Mouse (Mus musculus) midbrain, postnatal 0 days (tissue): ENCODE measurements around the gene Rpl9-ps1. TPM values are rescaled to one million over a fixed set of nuclear protein-coding genes. Genes with fewer than 3 reads are reported as not detected.

Experiments
- ATAC-seq: fragments of 200-750 bp; cut with Nextera tagmentation; 2 replicates; pipeline ENCODE4 v1.8.0; 2017; ENCODE audit warnings: moderate number of reproducible peaks, mild to moderate bottlenecking, moderate TSS enrichment, moderate library complexity; ENCODE audit not compliant: low FRiP score
- DNase-seq: peaks from one replicate; pipeline ENCODE4 v3.0.0-alpha.2; 2015; ENCODE audit warnings: low spot score
- H3K27ac ChIP-seq: fragments of 300-500 bp; sonication (generic); 2 replicates; pipeline ENCODE4 v1.5.1; 2014; ENCODE audit warnings: low read depth, mild to moderate bottlenecking, low read length, mixed read lengths
- H3K27me3 ChIP-seq: fragments of 300-500 bp; sonication (generic); 2 replicates; pipeline ENCODE4 v1.6.1; 2014; ENCODE audit warnings: low read length, control low read depth, mixed read lengths; ENCODE audit not compliant: insufficient read depth
- H3K36me3 ChIP-seq: fragments of 300-500 bp; sonication (generic); 2 replicates; pipeline ENCODE4 v1.6.1; 2014; ENCODE audit warnings: low read length, control low read depth, mixed read lengths; ENCODE audit not compliant: insufficient read depth
- H3K4me1 ChIP-seq: fragments of 300-500 bp; sonication (generic); 2 replicates; pipeline ENCODE4 v1.6.1; 2014; ENCODE audit warnings: mild to moderate bottlenecking, control low read depth, antibody characterized with exemption, low read length, mixed read lengths; ENCODE audit not compliant: insufficient read depth
- H3K4me2 ChIP-seq: fragments of 300-500 bp; sonication (generic); 2 replicates; pipeline ENCODE4 v1.6.1; 2014; ENCODE audit warnings: low read depth, mild to moderate bottlenecking, low read length, mixed read lengths; ENCODE audit not compliant: poor library complexity, severe bottlenecking
- H3K4me3 ChIP-seq: fragments of 300-500 bp; sonication (generic); 2 replicates; pipeline ENCODE4 v1.5.1; 2014; ENCODE audit warnings: low read depth, mild to moderate bottlenecking, low read length, moderate library complexity
- H3K9ac ChIP-seq: fragments of 300-500 bp; sonication (generic); replicated peaks from 2 replicates; pipeline ENCODE4 v1.6.1; 2014; ENCODE audit warnings: mild to moderate bottlenecking, low read length, moderate library complexity, mixed read lengths; ENCODE audit not compliant: poor library complexity, severe bottlenecking
- H3K9me3 ChIP-seq: fragments of 300-500 bp; sonication (generic); 2 replicates; pipeline ENCODE4 v1.6.1; 2016; ENCODE audit warnings: low read length, control low read depth
- CTCF ChIP-seq: IDR thresholded peaks from 2 replicates; pipeline ENCODE4 v1.5.1; 2016; ENCODE audit warnings: antibody characterized with exemption, mild to moderate bottlenecking
- WGBS: fragments of 180-500 bp; shearing (Covaris S2); extraction: QIAGEN DNeasy Blood & Tissue Kit; methylation state at CpG from one replicate; pipeline ENCODE4 v1.1.7; 2014; 5-methylcytosine and 5-hydroxymethylcytosine counted together
- polyA plus RNA-seq: library from polyadenylated mRNA; unstranded; fragments of >200 nt; fragmentation: Nextera tagmentation; extraction: Ambion mirVana; gene quantifications from 2 replicates; pipeline ENCODE4 v1.2.1, GENCODE M21; 2015
- total RNA-seq: library from RNA; depleted of rRNA; stranded (reverse); fragments of >200 nt; gene quantifications from 2 replicates; pipeline ENCODE4 v1.2.3, GENCODE M21; 2014; rRNA removed

Rpl9-ps1 gene
- total and polyA plus RNA-seq, 2 experiments from 2014 or later: not detected

DNA sequence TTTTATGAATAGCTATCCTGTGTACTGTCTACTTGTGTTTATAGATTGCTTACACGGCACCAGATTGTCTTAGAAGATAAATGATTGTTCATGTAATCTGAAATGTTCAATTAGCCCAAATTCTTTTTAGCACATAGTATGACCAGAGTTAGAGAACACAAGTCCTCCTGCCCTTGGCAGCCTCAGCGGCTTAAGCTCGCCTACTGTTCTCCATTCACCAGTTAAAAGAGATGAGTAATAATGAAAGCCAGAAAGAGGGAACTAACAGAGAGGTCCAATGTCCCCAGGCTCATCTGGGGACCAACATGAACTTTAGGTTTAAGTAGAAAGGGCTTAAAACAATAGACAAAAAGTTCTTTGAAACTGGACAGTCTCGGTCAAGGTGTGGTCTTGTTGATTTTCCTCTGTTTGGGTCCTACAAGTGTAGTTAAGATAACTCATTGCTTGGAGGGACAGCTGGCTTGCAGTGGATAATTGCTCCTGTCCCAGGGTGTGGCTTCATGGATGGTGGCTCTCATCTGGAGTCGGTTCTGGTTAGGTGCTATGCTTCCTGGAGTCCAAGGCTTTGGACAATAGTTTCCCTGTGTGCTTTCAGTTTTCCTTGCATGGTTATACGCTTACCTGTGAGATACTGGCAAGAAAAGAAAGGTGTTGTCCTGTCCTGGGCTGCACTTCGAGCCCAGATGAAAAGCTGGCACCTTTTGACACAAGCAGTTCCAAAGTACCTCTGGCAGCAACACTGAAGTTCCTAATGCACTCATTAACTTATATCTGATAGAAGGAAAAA lies 49.6 kb downstream of the Rpl9-ps1 start:
- 83% methylated on average over 7 of the region's 7 CpGs for WGBS
- no peak overlapping the region for H3K27ac ChIP-seq
- H3K9me3 ChIP-seq: no peaks in the 10 kb centered on the region
- H3K27me3 ChIP-seq: no peaks in the 10 kb centered on the region
- H3K36me3 ChIP-seq: no peaks in the 10 kb centered on the region
- TF ChIP-seq CTCF: no peak
- H3K4me3 ChIP-seq: no peak overlapping the region
- no peak for ATAC-seq
- no peak for DNase-seq
- H3K4me2 ChIP-seq: no peak overlapping the region
- H3K9ac ChIP-seq: no peak overlapping the region
- no peaks in the 10 kb centered on the region for H3K4me1 ChIP-seq

Other genes with a start within 250 kb of the Rpl9-ps1 start
- 110 and 126 TPM in 2 replicates for gene Rasl10b, start 236.5 kb downstream of the Rpl9-ps1 start, total RNA-seq
- 43.9 and 44.3 TPM in 2 replicates for gene Rasl10b, start 236.5 kb downstream of the Rpl9-ps1 start, polyA plus RNA-seq
- gene Gas2l2, start 216.2 kb downstream of the Rpl9-ps1 start, total RNA-seq: 0.44 and 0.85 TPM in 2 replicates
- 0.52 and 0.67 TPM in 2 replicates for gene Gas2l2, start 216.2 kb downstream of the Rpl9-ps1 start, polyA plus RNA-seq
- gene 1700020L24Rik, start 207.9 kb downstream of the Rpl9-ps1 start, total RNA-seq: not detected in 2 replicates
- 0.57 and 0.79 TPM in 2 replicates for gene 1700020L24Rik, start 207.9 kb downstream of the Rpl9-ps1 start, polyA plus RNA-seq
- 5.4 and 5.5 TPM in 2 replicates for gene Mmp28, start 182.6 kb downstream of the Rpl9-ps1 start, total RNA-seq
- gene Mmp28, start 182.6 kb downstream of the Rpl9-ps1 start, polyA plus RNA-seq: 1.2 and 1.4 TPM in 2 replicates
- gene Taf15, start 172.5 kb downstream of the Rpl9-ps1 start, total RNA-seq: 18.2 and 30.6 TPM in 2 replicates
- 6.5 and 9.6 TPM in 2 replicates for gene Taf15, start 172.5 kb downstream of the Rpl9-ps1 start, polyA plus RNA-seq
- gene Heatr9, start 123.4 kb downstream of the Rpl9-ps1 start, total RNA-seq: not detected in 2 replicates
- gene Heatr9, start 123.4 kb downstream of the Rpl9-ps1 start, polyA plus RNA-seq: not detected in 2 replicates
- not detected in 2 replicates for gene Ccl5, start 115.1 kb downstream of the Rpl9-ps1 start, total RNA-seq
- not detected in 2 replicates for gene Ccl5, start 115.1 kb downstream of the Rpl9-ps1 start, polyA plus RNA-seq
- gene Ccl9, start 67.0 kb downstream of the Rpl9-ps1 start, total RNA-seq: 1.3 and 2.9 TPM in 2 replicates
- 1.9 and 2.8 TPM in 2 replicates for gene Ccl9, start 67.0 kb downstream of the Rpl9-ps1 start, polyA plus RNA-seq
- gene Ccl6, start 52.5 kb downstream of the Rpl9-ps1 start, total RNA-seq: 1.8 and 2.4 TPM in 2 replicates
- 3.6 and 4.4 TPM in 2 replicates for gene Ccl6, start 52.5 kb downstream of the Rpl9-ps1 start, polyA plus RNA-seq
- gene Ccl3, start 3.7 kb upstream of the Rpl9-ps1 start, total RNA-seq: 0.76 and 5.3 TPM in 2 replicates
- gene Ccl3, start 3.7 kb upstream of the Rpl9-ps1 start, polyA plus RNA-seq: 0.91 and 1.2 TPM in 2 replicates
- not detected in 2 replicates for gene Ccl4, start 17.0 kb upstream of the Rpl9-ps1 start, total RNA-seq
- gene Ccl4, start 17.0 kb upstream of the Rpl9-ps1 start, polyA plus RNA-seq: not detected in 2 replicates
- not detected in 2 replicates for gene Wfdc17, start 58.4 kb upstream of the Rpl9-ps1 start, total RNA-seq
- 0.70 and 0.75 TPM in 2 replicates for gene Wfdc17, start 58.4 kb upstream of the Rpl9-ps1 start, polyA plus RNA-seq
- not detected in 2 replicates for gene Wfdc18, start 63.4 kb upstream of the Rpl9-ps1 start, total RNA-seq
- gene Wfdc18, start 63.4 kb upstream of the Rpl9-ps1 start, polyA plus RNA-seq: 1.3 TPM in 1 of 2 replicates, not detected in the other
- not detected in 2 replicates for gene Wfdc21, start 101.3 kb upstream of the Rpl9-ps1 start, total RNA-seq
- not detected in 2 replicates for gene Wfdc21, start 101.3 kb upstream of the Rpl9-ps1 start, polyA plus RNA-seq
- gene Heatr6, start 108.1 kb upstream of the Rpl9-ps1 start, total RNA-seq: 24.8 and 31.9 TPM in 2 replicates
- 22.0 and 25.9 TPM in 2 replicates for gene Heatr6, start 108.1 kb upstream of the Rpl9-ps1 start, polyA plus RNA-seq
- not detected in 2 replicates for gene Hnf1b, start 204.4 kb upstream of the Rpl9-ps1 start, total RNA-seq
- gene Hnf1b, start 204.4 kb upstream of the Rpl9-ps1 start, polyA plus RNA-seq: 0.22 and 0.31 TPM in 2 replicates